Mouse (Mus musculus): ENCODE data around the gene St6gal1. TPM values are rescaled to one million over a fixed set of nuclear protein-coding genes. Genes with fewer than 3 reads are reported as not detected.

The St6gal1 gene
- polyA plus RNA-seq, 1 experiment: 13.3 TPM

- Histone ChIP-seq H3K4me1 (ENCODE audit: control insufficient read depth, insufficient read depth, low read length) (no peaks in the 10 kb centered on the region), H3K4me3 (ENCODE audit: insufficient read depth, low read length) (no peak overlapping the region), H3K27ac (ENCODE audit: insufficient read depth, low read length) (no peak overlapping the region)
- no peak for TF ChIP-seq CTCF (IDR thresholded peaks at IDR 0.05; ENCODE audit: extremely low read depth, insufficient read depth, low read length)
- no peak for TF ChIP-seq POLR2A (IDR thresholded peaks at IDR 0.05; ENCODE audit: extremely low read depth, insufficient read depth, low read length)
Observed at GRCm38 (mm10) chr16:23216366-23216765, 8.2 kb upstream of the St6gal1 start.

- no peaks in the 10 kb centered on the region for H3K4me1 ChIP-seq (ENCODE audit: control insufficient read depth, insufficient read depth, low read length)
- TF ChIP-seq CTCF (IDR thresholded peaks at IDR 0.05; ENCODE audit: extremely low read depth, insufficient read depth, low read length) (no peak), POLR2A (IDR thresholded peaks at IDR 0.05; ENCODE audit: extremely low read depth, insufficient read depth, low read length) (no peak)
- H3K27ac ChIP-seq (ENCODE audit: insufficient read depth, low read length): no peak overlapping the region
- no peak overlapping the region for H3K4me3 ChIP-seq (ENCODE audit: insufficient read depth, low read length)
Observed at GRCm38 (mm10) chr16:23218313-23218712, 6.2 kb upstream of the St6gal1 start.

GRCm38 (mm10) chr16:23223166-23223870 lies 1.2 kb upstream of the St6gal1 start:
- Histone ChIP-seq H3K27ac (ENCODE audit: insufficient read depth, low read length) (0 out of 2 replicates have a peak overlapping the region, but pooled peaks have one; percentile 25), H3K4me1 (ENCODE audit: control insufficient read depth, insufficient read depth, low read length) (peaks cover 3% of the 10 kb centered on the region; the same call in 1 of the 2 replicates), H3K4me3 (ENCODE audit: insufficient read depth, low read length) (no peak overlapping the region; the same call in 1 of the 2 replicates)
- no peak for TF ChIP-seq CTCF (IDR thresholded peaks at IDR 0.05; ENCODE audit: extremely low read depth, insufficient read depth, low read length)
- TF ChIP-seq POLR2A (IDR thresholded peaks at IDR 0.05; ENCODE audit: extremely low read depth, insufficient read depth, low read length): no peak

- peak overlapping the region; percentile 84; the same call in 1 of the 2 replicates for H3K4me3 ChIP-seq (ENCODE audit: insufficient read depth, low read length)
- 0 out of 2 replicates have a peak overlapping the region, but pooled peaks have one; percentile 25 for H3K27ac ChIP-seq (ENCODE audit: insufficient read depth, low read length)
- TF ChIP-seq POLR2A (IDR thresholded peaks at IDR 0.05; ENCODE audit: extremely low read depth, insufficient read depth, low read length) (no peak), CTCF (IDR thresholded peaks at IDR 0.05; ENCODE audit: extremely low read depth, insufficient read depth, low read length) (no peak)
- H3K4me1 ChIP-seq (ENCODE audit: control insufficient read depth, insufficient read depth, low read length): peaks cover 3% of the 10 kb centered on the region; the same call in 1 of the 2 replicates
Observed at GRCm38 (mm10) chr16:23223871-23224469, 570 bp upstream of the St6gal1 start.

- Histone ChIP-seq H3K4me3 (ENCODE audit: insufficient read depth, low read length) (peak overlapping the region; percentile 84), H3K4me1 (ENCODE audit: control insufficient read depth, insufficient read depth, low read length) (peaks cover 3% of the 10 kb centered on the region; the same call in 1 of the 2 replicates), H3K27ac (ENCODE audit: insufficient read depth, low read length) (peak overlapping the region; percentile 87)
- TF ChIP-seq CTCF (IDR thresholded peaks at IDR 0.05; ENCODE audit: extremely low read depth, insufficient read depth, low read length): no peak
- 0 out of 2 replicates have a peak, but pooled peaks have one; percentile 8 for TF ChIP-seq POLR2A (IDR thresholded peaks at IDR 0.05; ENCODE audit: extremely low read depth, insufficient read depth, low read length)
Observed at GRCm38 (mm10) chr16:23225069-23225721, 655 bp downstream of the St6gal1 start.

- peak overlapping the region; percentile 84 for H3K4me3 ChIP-seq (ENCODE audit: insufficient read depth, low read length)
- H3K4me1 ChIP-seq (ENCODE audit: control insufficient read depth, insufficient read depth, low read length): peaks cover 3% of the 10 kb centered on the region; the same call in 1 of the 2 replicates
- peak overlapping the region; percentile 87 for H3K27ac ChIP-seq (ENCODE audit: insufficient read depth, low read length)
- TF ChIP-seq CTCF (IDR thresholded peaks at IDR 0.05; ENCODE audit: extremely low read depth, insufficient read depth, low read length) (no peak), POLR2A (IDR thresholded peaks at IDR 0.05; ENCODE audit: extremely low read depth, insufficient read depth, low read length) (no peak; the same call in 1 of the 2 replicates)
Observed at GRCm38 (mm10) chr16:23225821-23226600, 1.5 kb downstream of the St6gal1 start.

GRCm38 (mm10) chr16:23226601-23227351 lies 2.2 kb downstream of the St6gal1 start:
- TF ChIP-seq POLR2A (IDR thresholded peaks at IDR 0.05; ENCODE audit: extremely low read depth, insufficient read depth, low read length): 0 out of 2 replicates have a peak, but pooled peaks have one; percentile 3
- TF ChIP-seq CTCF (IDR thresholded peaks at IDR 0.05; ENCODE audit: extremely low read depth, insufficient read depth, low read length): no peak
- Histone ChIP-seq H3K4me1 (ENCODE audit: control insufficient read depth, insufficient read depth, low read length) (peaks cover 3% of the 10 kb centered on the region; the same call in 1 of the 2 replicates), H3K4me3 (ENCODE audit: insufficient read depth, low read length) (peak overlapping the region; percentile 84), H3K27ac (ENCODE audit: insufficient read depth, low read length) (peak overlapping the region; percentile 87)

GRCm38 (mm10) chr16:23227851-23228250 lies 3.3 kb downstream of the St6gal1 start:
- H3K4me1 ChIP-seq (ENCODE audit: control insufficient read depth, insufficient read depth, low read length): peaks cover 3% of the 10 kb centered on the region; the same call in 1 of the 2 replicates
- TF ChIP-seq CTCF (IDR thresholded peaks at IDR 0.05; ENCODE audit: extremely low read depth, insufficient read depth, low read length) (no peak), POLR2A (IDR thresholded peaks at IDR 0.05; ENCODE audit: extremely low read depth, insufficient read depth, low read length) (no peak)
- peak overlapping the region; percentile 60; the same call in 1 of the 2 replicates for H3K27ac ChIP-seq (ENCODE audit: insufficient read depth, low read length)
- peak overlapping the region; percentile 4 for H3K4me3 ChIP-seq (ENCODE audit: insufficient read depth, low read length)
